Mouse (Mus musculus) urinary bladder, postnatal 14 days (tissue): Measurements from ENCODE around the gene Hsf2.
"Not testable (repeated sequence)": the region's sequence is repeated elsewhere in the genome, so short reads cannot be mapped to it uniquely, and the experiment has no call there.

ENCODE experiments used
- DNase-seq: peaks from one replicate; pipeline ENCODE4 v3.0.0; 2021; ENCODE audit warnings: low spot score

Gene Hsf2

GRCm38 (mm10) chr10:57532218-57533101 lies 46.3 kb downstream of the Hsf2 start, which contains the start of gene Serinc1:
TSS of gene Serinc1 (minus strand) at chr10:57532530.
- peak; percentile 95 for DNase-seq

GRCm38 (mm10) chr10:57543890-57544289 lies 57.7 kb downstream of the Hsf2 start:
- DNase-seq = not testable (repeated sequence)

GRCm38 (mm10) chr10:57549631-57550030 lies 63.4 kb downstream of the Hsf2 start:
- no peak for DNase-seq

GRCm38 (mm10) chr10:57553719-57554118 lies 67.5 kb downstream of the Hsf2 start:
- no peak for DNase-seq

GRCm38 (mm10) chr10:57557597-57557996 lies 71.4 kb downstream of the Hsf2 start:
- DNase-seq = no peak
